Mouse (Mus musculus) limb, embryonic 10.5 days (tissue): Measurements from ENCODE around the gene Ccp110. TPM values are rescaled to one million over a fixed set of nuclear protein-coding genes. Genes with fewer than 3 reads are reported as not detected.
A peak's percentile ranks its signal among the peaks of the same experiment; 100 is the strongest.

Source experiments
- DNase-seq: peaks from one replicate; pipeline ENCODE4 v3.0.0-alpha.2; 2017; ENCODE audit warnings: low spot score
- H3K27ac ChIP-seq: fragments of 300-500 bp; sonication (generic); 2 replicates; pipeline ENCODE4 v1.5.1; 2016; ENCODE audit warnings: mild to moderate bottlenecking
- H3K27me3 ChIP-seq: fragments of 300-500 bp; sonication (generic); 2 replicates; pipeline ENCODE4 v1.6.1; 2016; ENCODE audit warnings: low read depth, mild to moderate bottlenecking; ENCODE audit not compliant: poor library complexity, severe bottlenecking
- H3K36me3 ChIP-seq: fragments of 300-500 bp; sonication (generic); 2 replicates; pipeline ENCODE4 v1.6.1; 2016; ENCODE audit warnings: mild to moderate bottlenecking, moderate library complexity
- H3K4me1 ChIP-seq: fragments of 300-500 bp; sonication (generic); 2 replicates; pipeline ENCODE4 v1.6.1; 2016
- H3K4me3 ChIP-seq: fragments of 300-500 bp; sonication (generic); 2 replicates; pipeline ENCODE4 v1.5.1; 2016; ENCODE audit warnings: mild to moderate bottlenecking, moderate library complexity
- H3K9me3 ChIP-seq: fragments of 300-500 bp; sonication (generic); replicated peaks from 2 replicates; pipeline ENCODE4 v1.6.1; 2016; ENCODE audit warnings: mild to moderate bottlenecking
- WGBS: fragments of 180-500 bp; shearing (Covaris S2); methylation state at CpG from one replicate; pipeline ENCODE4 v1.1.7; 2016; 5-methylcytosine and 5-hydroxymethylcytosine counted together
- polyA plus RNA-seq: library from polyadenylated mRNA; unstranded; fragments of >200 nt; fragmentation: Nextera tagmentation; extraction: Ambion mirVana; gene quantifications from 2 replicates; pipeline ENCODE4 v1.2.1, GENCODE M21; 2016

Ccp110 gene
- polyA plus RNA-seq, 1 experiment from 2014 or later = 35.1 TPM

- peaks cover 34% of the 10 kb centered on the region for H3K36me3 ChIP-seq
- no peaks in the 10 kb centered on the region for H3K9me3 ChIP-seq
- no peak overlapping the region for H3K4me3 ChIP-seq
- no peak for DNase-seq
- H3K27me3 ChIP-seq = no peaks in the 10 kb centered on the region
- WGBS = 71% methylated on average over 1 of the region's 1 CpGs
- H3K27ac ChIP-seq = no peak overlapping the region
- peaks cover 11% of the 10 kb centered on the region for H3K4me1 ChIP-seq
Observed at GRCm38 (mm10) chr7:118738730-118739129, 26.4 kb downstream of the Ccp110 start.

- peak; percentile 81 for DNase-seq
- H3K36me3 ChIP-seq = peaks cover 28% of the 10 kb centered on the region
- peak within 1 kb of the TSS; percentile 82 for H3K4me3 ChIP-seq
- no peaks in the 10 kb centered on the region for H3K9me3 ChIP-seq
- peak within 1 kb of the TSS; percentile 86 for H3K27ac ChIP-seq
- H3K27me3 ChIP-seq = no peaks in the 10 kb centered on the region
- peaks cover 11% of the 10 kb centered on the region for H3K4me1 ChIP-seq
- WGBS = 2% methylated on average over 16 of the region's 16 CpGs
Observed at GRCm38 (mm10) chr7:118739975-118740531, 27.7 kb downstream of the Ccp110 start, which contains the start of gene Vps35l. Gene Vps35l, plus strand, starts transcription at chr7:118740226.

GRCm38 (mm10) chr7:118740532-118741338, 28.4 kb downstream of the Ccp110 start:
- WGBS = 3% methylated on average over 41 of the region's 41 CpGs
- peaks cover 28% of the 10 kb centered on the region for H3K36me3 ChIP-seq
- peaks cover 11% of the 10 kb centered on the region for H3K4me1 ChIP-seq
- H3K4me3 ChIP-seq = peak overlapping the region; percentile 82
- peak; percentile 97 for DNase-seq
- no peaks in the 10 kb centered on the region for H3K9me3 ChIP-seq
- peak overlapping the region; percentile 86 for H3K27ac ChIP-seq
- no peaks in the 10 kb centered on the region for H3K27me3 ChIP-seq

- WGBS = 91% methylated on average over 6 of the region's 6 CpGs
- H3K9me3 ChIP-seq = no peaks in the 10 kb centered on the region
- peaks cover 33% of the 10 kb centered on the region for H3K36me3 ChIP-seq
- DNase-seq = no peak
- H3K4me3 ChIP-seq = no peak overlapping the region
- no peak overlapping the region for H3K27ac ChIP-seq
- no peaks in the 10 kb centered on the region for H3K27me3 ChIP-seq
- H3K4me1 ChIP-seq = peaks cover 11% of the 10 kb centered on the region
Observed at GRCm38 (mm10) chr7:118742278-118742677, 29.9 kb downstream of the Ccp110 start.

GRCm38 (mm10) chr7:118744766-118745165, 32.4 kb downstream of the Ccp110 start:
- no peak overlapping the region for H3K27ac ChIP-seq
- H3K36me3 ChIP-seq = peaks cover 55% of the 10 kb centered on the region
- WGBS = 92% methylated on average over 5 of the region's 5 CpGs
- H3K27me3 ChIP-seq = no peaks in the 10 kb centered on the region
- DNase-seq = no peak
- no peaks in the 10 kb centered on the region for H3K9me3 ChIP-seq
- no peak overlapping the region for H3K4me3 ChIP-seq
- H3K4me1 ChIP-seq = peaks cover 11% of the 10 kb centered on the region

- no peaks in the 10 kb centered on the region for H3K9me3 ChIP-seq
- no peak overlapping the region for H3K4me3 ChIP-seq
- no peaks in the 10 kb centered on the region for H3K27me3 ChIP-seq
- no peaks in the 10 kb centered on the region for H3K4me1 ChIP-seq
- no peak overlapping the region for H3K27ac ChIP-seq
- H3K36me3 ChIP-seq = peaks cover 86% of the 10 kb centered on the region
- no peak for DNase-seq
- WGBS = 92% methylated on average over 12 of the region's 12 CpGs
Observed at GRCm38 (mm10) chr7:118747891-118748672, 35.7 kb downstream of the Ccp110 start.

- Histone ChIP-seq H3K27me3 (no peaks in the 10 kb centered on the region), H3K9me3 (no peaks in the 10 kb centered on the region), H3K36me3 (peaks cover 92% of the 10 kb centered on the region), H3K4me1 (no peaks in the 10 kb centered on the region), H3K27ac (no peak overlapping the region), H3K4me3 (no peak overlapping the region)
- 86% methylated on average over 8 of the region's 8 CpGs for WGBS
- DNase-seq = no peak
Observed at GRCm38 (mm10) chr7:118749706-118750105, 37.4 kb downstream of the Ccp110 start.

GRCm38 (mm10) chr7:118751625-118752024, 39.3 kb downstream of the Ccp110 start:
- no peaks in the 10 kb centered on the region for H3K9me3 ChIP-seq
- 92% methylated on average over 7 of the region's 7 CpGs for WGBS
- H3K4me1 ChIP-seq = no peaks in the 10 kb centered on the region
- no peak for DNase-seq
- H3K27ac ChIP-seq = no peak overlapping the region
- no peak overlapping the region for H3K4me3 ChIP-seq
- no peaks in the 10 kb centered on the region for H3K27me3 ChIP-seq
- peaks cover 94% of the 10 kb centered on the region for H3K36me3 ChIP-seq

- no peaks in the 10 kb centered on the region for H3K9me3 ChIP-seq
- WGBS = 91% methylated on average over 7 of the region's 7 CpGs
- no peak overlapping the region for H3K27ac ChIP-seq
- H3K36me3 ChIP-seq = peaks cover 79% of the 10 kb centered on the region
- no peak overlapping the region for H3K4me3 ChIP-seq
- DNase-seq = no peak
- no peaks in the 10 kb centered on the region for H3K4me1 ChIP-seq
- no peaks in the 10 kb centered on the region for H3K27me3 ChIP-seq
Observed at GRCm38 (mm10) chr7:118755756-118756155, 43.4 kb downstream of the Ccp110 start.

GRCm38 (mm10) chr7:118756490-118757265, 44.3 kb downstream of the Ccp110 start:
- 94% methylated on average over 24 of the region's 24 CpGs for WGBS
- H3K9me3 ChIP-seq = no peaks in the 10 kb centered on the region
- H3K4me1 ChIP-seq = no peaks in the 10 kb centered on the region
- H3K4me3 ChIP-seq = no peak overlapping the region
- H3K27ac ChIP-seq = no peak overlapping the region
- no peaks in the 10 kb centered on the region for H3K27me3 ChIP-seq
- peaks cover 80% of the 10 kb centered on the region for H3K36me3 ChIP-seq
- DNase-seq = no peak

- no peaks in the 10 kb centered on the region for H3K27me3 ChIP-seq
- no peaks in the 10 kb centered on the region for H3K4me1 ChIP-seq
- no peaks in the 10 kb centered on the region for H3K9me3 ChIP-seq
- H3K4me3 ChIP-seq = no peak overlapping the region
- DNase-seq = no peak
- no peak overlapping the region for H3K27ac ChIP-seq
- H3K36me3 ChIP-seq = peaks cover 77% of the 10 kb centered on the region
- 84% methylated on average over 4 of the region's 4 CpGs for WGBS
Observed at GRCm38 (mm10) chr7:118758369-118758768, 46.0 kb downstream of the Ccp110 start.

GRCm38 (mm10) chr7:118759372-118759771, 47.0 kb downstream of the Ccp110 start:
- Histone ChIP-seq H3K36me3 (peaks cover 77% of the 10 kb centered on the region), H3K27me3 (no peaks in the 10 kb centered on the region), H3K4me1 (no peaks in the 10 kb centered on the region), H3K27ac (no peak overlapping the region), H3K9me3 (no peaks in the 10 kb centered on the region), H3K4me3 (no peak overlapping the region)
- no peak for DNase-seq
- WGBS = 80% methylated on average over 5 of the region's 5 CpGs
